Mouse (Mus musculus) thymus, adult 2 months (tissue): Measurements from ENCODE around the gene Pip5k1a. TPM values are rescaled to one million over a fixed set of nuclear protein-coding genes. Genes with fewer than 3 reads are reported as not detected.

Experiments used
- DNase-seq: peaks from one replicate; pipeline ENCODE4 v3.0.0; 2021
- H3K27ac ChIP-seq: fragments of 200-500 bp; 2 replicates; pipeline ENCODE4 v1.5.1; 2012; ENCODE audit warnings: low read length, control low read depth; ENCODE audit not compliant: control insufficient read depth, insufficient read depth
- H3K27me3 ChIP-seq: fragments of 200-500 bp; 2 replicates; pipeline ENCODE4 v1.6.1; 2012; ENCODE audit warnings: mild to moderate bottlenecking, low read length, moderate library complexity, mixed read lengths; ENCODE audit not compliant: control insufficient read depth, insufficient read depth
- H3K36me3 ChIP-seq: fragments of 200-500 bp; 2 replicates; pipeline ENCODE4 v1.6.1; 2012; ENCODE audit warnings: mild to moderate bottlenecking, low read length, moderate library complexity; ENCODE audit not compliant: control insufficient read depth, insufficient read depth
- H3K4me1 ChIP-seq: fragments of 200-500 bp; replicated peaks from 2 replicates; pipeline ENCODE4 v1.6.1; 2012; ENCODE audit warnings: low read length; ENCODE audit not compliant: control insufficient read depth, insufficient read depth
- H3K4me3 ChIP-seq: fragments of 200-500 bp; 2 replicates; pipeline ENCODE4 v1.5.1; 2012; ENCODE audit warnings: mild to moderate bottlenecking, low read length, control low read depth, moderate library complexity; ENCODE audit not compliant: control insufficient read depth, insufficient read depth
- CTCF ChIP-seq: fragments of 200-500 bp; IDR thresholded peaks from 2 replicates; pipeline ENCODE4 v1.5.1; 2012; ENCODE audit warnings: mild to moderate bottlenecking, control low read depth, low read length, moderate library complexity, borderline replicate concordance; ENCODE audit not compliant: control insufficient read depth, poor library complexity, insufficient read depth; ENCODE audit errors: extremely low read depth
- POLR2A ChIP-seq: fragments of 200-500 bp; IDR thresholded peaks from 2 replicates; pipeline ENCODE4 v1.6.1; 2012; ENCODE audit warnings: mild to moderate bottlenecking, low read length, control low read depth, moderate library complexity; ENCODE audit not compliant: control insufficient read depth, poor library complexity, insufficient read depth; ENCODE audit errors: extremely low read depth
- WGBS: fragments of 180-500 bp; shearing (Covaris S2); methylation state at CpG from one replicate; pipeline ENCODE4 v1.1.7; 2018; 5-methylcytosine and 5-hydroxymethylcytosine counted together
- polyA plus RNA-seq: library from polyadenylated mRNA; depleted of rRNA; stranded (reverse); fragments of >200 nt; gene quantifications from 2 replicates; pipeline ENCODE4 v1.2.3, GENCODE M21; 2012

Pip5k1a gene
- polyA plus RNA-seq, 1 experiment = 36.5 TPM

- TF ChIP-seq CTCF (no peak), POLR2A (no peak)
- Histone ChIP-seq H3K27me3 (no peaks in the 10 kb centered on the region), H3K4me3 (no peak overlapping the region), H3K36me3 (no peaks in the 10 kb centered on the region), H3K27ac (no peak overlapping the region), H3K4me1 (peaks cover 5% of the 10 kb centered on the region)
- WGBS = 72% methylated on average over 3 of the region's 3 CpGs
- DNase-seq = no peak
Observed at GRCm38 (mm10) chr3:95047914-95048313, 58.8 kb downstream of the Pip5k1a start.

- Histone ChIP-seq H3K36me3 (no peaks in the 10 kb centered on the region), H3K4me1 (peaks cover 5% of the 10 kb centered on the region), H3K27me3 (no peaks in the 10 kb centered on the region), H3K27ac (no peak overlapping the region), H3K4me3 (no peak overlapping the region)
- WGBS = 88% methylated on average over 11 of the region's 11 CpGs
- DNase-seq = no peak
- TF ChIP-seq POLR2A (no peak), CTCF (no peak)
Observed at GRCm38 (mm10) chr3:95046462-95047057, 60.2 kb downstream of the Pip5k1a start.

GRCm38 (mm10) chr3:95043251-95043650 lies 63.5 kb downstream of the Pip5k1a start:
- H3K4me3 ChIP-seq = no peak overlapping the region
- no peak for DNase-seq
- TF ChIP-seq POLR2A = no peak
- TF ChIP-seq CTCF = no peak
- no peaks in the 10 kb centered on the region for H3K27me3 ChIP-seq
- WGBS = 71% methylated on average over 6 of the region's 6 CpGs
- no peaks in the 10 kb centered on the region; the same call in 1 of the 2 replicates for H3K36me3 ChIP-seq
- peaks cover 7% of the 10 kb centered on the region for H3K4me1 ChIP-seq
- H3K27ac ChIP-seq = peak overlapping the region; percentile 83

GRCm38 (mm10) chr3:95042838-95043229 lies 63.9 kb downstream of the Pip5k1a start:
- no peak for TF ChIP-seq POLR2A
- no peak for TF ChIP-seq CTCF
- Histone ChIP-seq H3K36me3 (no peaks in the 10 kb centered on the region; the same call in 1 of the 2 replicates), H3K4me3 (no peak overlapping the region), H3K27ac (peak overlapping the region; percentile 86), H3K27me3 (no peaks in the 10 kb centered on the region), H3K4me1 (peaks cover 7% of the 10 kb centered on the region)
- no peak for DNase-seq
- WGBS = 3% methylated on average over 7 of the region's 7 CpGs

- WGBS = under 1% methylated on average over 36 of the region's 36 CpGs
- H3K36me3 ChIP-seq = no peaks in the 10 kb centered on the region; the same call in 1 of the 2 replicates
- H3K27ac ChIP-seq = peak within 1 kb of the TSS; percentile 86
- peak; percentile 99 for DNase-seq
- H3K4me1 ChIP-seq = peaks cover 7% of the 10 kb centered on the region
- peak within 1 kb of the TSS; percentile 68 for H3K4me3 ChIP-seq
- no peaks in the 10 kb centered on the region for H3K27me3 ChIP-seq
- TF ChIP-seq CTCF (0 out of 2 replicates have a peak, but pooled peaks have one; percentile 38), POLR2A (peak; percentile 83)
Observed at GRCm38 (mm10) chr3:95042166-95042837, 64.4 kb downstream of the Pip5k1a start, which contains the start of gene Psmd4. Gene Psmd4, minus strand, starts transcription at chr3:95042614.

- TF ChIP-seq POLR2A = no peak
- no peak for TF ChIP-seq CTCF
- H3K27me3 ChIP-seq = no peaks in the 10 kb centered on the region
- no peak overlapping the region for H3K4me3 ChIP-seq
- H3K36me3 ChIP-seq = peaks cover 1% of the 10 kb centered on the region
- peaks cover 7% of the 10 kb centered on the region for H3K4me1 ChIP-seq
- 22% methylated on average over 3 of the region's 3 CpGs for WGBS
- H3K27ac ChIP-seq = no peak overlapping the region
- no peak for DNase-seq
Observed at GRCm38 (mm10) chr3:95041625-95042024, 65.1 kb downstream of the Pip5k1a start.
